Mouse (Mus musculus) yolk sac, embryonic 10.5 days (tissue): ENCODE measurements around the gene Apom.
A peak's percentile ranks its signal among the peaks of the same experiment; 100 is the strongest.
"Not testable (repeated sequence)": the region's sequence is repeated elsewhere in the genome, so short reads cannot be mapped to it uniquely, and the experiment has no call there.

Experiments used
- DNase-seq: peaks from one replicate; pipeline ENCODE4 v3.0.0-alpha.2; 2017; ENCODE audit warnings: low spot score

Apom gene

GRCm38 (mm10) chr17:35127017-35127416 lies 4.8 kb downstream of the Apom start:
- peak; percentile 5 for DNase-seq

- peak; percentile 86 for DNase-seq
Observed at GRCm38 (mm10) chr17:35126206-35126611, 5.6 kb downstream of the Apom start, which contains the start of gene D17H6S53E. Gene D17H6S53E, plus strand, starts transcription at chr17:35126373.

- DNase-seq = peak; percentile 68
Observed at GRCm38 (mm10) chr17:35125578-35125977, 6.3 kb downstream of the Apom start.

- no peak for DNase-seq
Observed at GRCm38 (mm10) chr17:35125081-35125480, 6.8 kb downstream of the Apom start.

- not testable (repeated sequence) for DNase-seq
Observed at GRCm38 (mm10) chr17:35124261-35124896, 7.5 kb downstream of the Apom start.

GRCm38 (mm10) chr17:35123287-35123686 lies 8.6 kb downstream of the Apom start:
- not testable (repeated sequence) for DNase-seq

GRCm38 (mm10) chr17:35121871-35122303 lies 10.0 kb downstream of the Apom start, which contains the start of gene Csnk2b:
Gene Csnk2b, minus strand, starts transcription at chr17:35122053.
- DNase-seq = no peak

- peak; percentile 99 for DNase-seq
Observed at GRCm38 (mm10) chr17:35121143-35121799, 10.6 kb downstream of the Apom start, which contains the start of gene Gpank1. Gene Gpank1, plus strand, starts transcription at chr17:35121455.

- DNase-seq = no peak
Observed at GRCm38 (mm10) chr17:35120745-35121142, 11.1 kb downstream of the Apom start.

- DNase-seq = no peak
Observed at GRCm38 (mm10) chr17:35115046-35116019, 16.5 kb downstream of the Apom start, which contains the start of gene Ly6g5b. Gene Ly6g5b, minus strand, starts transcription at chr17:35115428.

GRCm38 (mm10) chr17:35111774-35112173 lies 20.1 kb downstream of the Apom start:
- DNase-seq = no peak

- DNase-seq = no peak
Observed at GRCm38 (mm10) chr17:35108097-35108496, 23.8 kb downstream of the Apom start, which contains the start of gene Ly6g5c. Gene Ly6g5c, plus strand, starts transcription at chr17:35108279.

GRCm38 (mm10) chr17:35106522-35106921 lies 25.3 kb downstream of the Apom start:
- DNase-seq = no peak

GRCm38 (mm10) chr17:35105740-35106389 lies 26.0 kb downstream of the Apom start:
- no peak for DNase-seq

GRCm38 (mm10) chr17:35104754-35105153 lies 27.1 kb downstream of the Apom start:
- no peak for DNase-seq

GRCm38 (mm10) chr17:35104079-35104478 lies 27.8 kb downstream of the Apom start:
- peak; percentile 58 for DNase-seq

GRCm38 (mm10) chr17:35103221-35103690 lies 28.6 kb downstream of the Apom start:
- peak; percentile 88 for DNase-seq

- no peak for DNase-seq
Observed at GRCm38 (mm10) chr17:35102299-35102698, 29.6 kb downstream of the Apom start.

GRCm38 (mm10) chr17:35101161-35101560 lies 30.7 kb downstream of the Apom start:
- DNase-seq = no peak

GRCm38 (mm10) chr17:35100196-35100765 lies 31.6 kb downstream of the Apom start:
- peak; percentile 88 for DNase-seq

- no peak for DNase-seq
Observed at GRCm38 (mm10) chr17:35097164-35097655, 34.6 kb downstream of the Apom start.
